Mouse (Mus musculus) midbrain, postnatal 0 days (tissue): ENCODE results near the gene Wasf3. TPM values are rescaled to one million over a fixed set of nuclear protein-coding genes. Genes with fewer than 3 reads are reported as not detected.
A peak's percentile ranks its signal among the peaks of the same experiment; 100 is the strongest.

Experiments
- ATAC-seq: fragments of 200-750 bp; cut with Nextera tagmentation; 2 replicates; pipeline ENCODE4 v1.8.0; 2017; ENCODE audit warnings: moderate number of reproducible peaks, mild to moderate bottlenecking, moderate TSS enrichment, moderate library complexity; ENCODE audit not compliant: low FRiP score
- DNase-seq: peaks from one replicate; pipeline ENCODE4 v3.0.0-alpha.2; 2015; ENCODE audit warnings: low spot score
- H3K27ac ChIP-seq: fragments of 300-500 bp; sonication (generic); 2 replicates; pipeline ENCODE4 v1.5.1; 2014; ENCODE audit warnings: low read depth, mild to moderate bottlenecking, low read length, mixed read lengths
- H3K27me3 ChIP-seq: fragments of 300-500 bp; sonication (generic); 2 replicates; pipeline ENCODE4 v1.6.1; 2014; ENCODE audit warnings: low read length, control low read depth, mixed read lengths; ENCODE audit not compliant: insufficient read depth
- H3K36me3 ChIP-seq: fragments of 300-500 bp; sonication (generic); 2 replicates; pipeline ENCODE4 v1.6.1; 2014; ENCODE audit warnings: low read length, control low read depth, mixed read lengths; ENCODE audit not compliant: insufficient read depth
- H3K4me1 ChIP-seq: fragments of 300-500 bp; sonication (generic); 2 replicates; pipeline ENCODE4 v1.6.1; 2014; ENCODE audit warnings: mild to moderate bottlenecking, control low read depth, antibody characterized with exemption, low read length, mixed read lengths; ENCODE audit not compliant: insufficient read depth
- H3K4me2 ChIP-seq: fragments of 300-500 bp; sonication (generic); 2 replicates; pipeline ENCODE4 v1.6.1; 2014; ENCODE audit warnings: low read depth, mild to moderate bottlenecking, low read length, mixed read lengths; ENCODE audit not compliant: poor library complexity, severe bottlenecking
- H3K4me3 ChIP-seq: fragments of 300-500 bp; sonication (generic); 2 replicates; pipeline ENCODE4 v1.5.1; 2014; ENCODE audit warnings: low read depth, mild to moderate bottlenecking, low read length, moderate library complexity
- H3K9ac ChIP-seq: fragments of 300-500 bp; sonication (generic); replicated peaks from 2 replicates; pipeline ENCODE4 v1.6.1; 2014; ENCODE audit warnings: mild to moderate bottlenecking, low read length, moderate library complexity, mixed read lengths; ENCODE audit not compliant: poor library complexity, severe bottlenecking
- H3K9me3 ChIP-seq: fragments of 300-500 bp; sonication (generic); 2 replicates; pipeline ENCODE4 v1.6.1; 2016; ENCODE audit warnings: low read length, control low read depth
- CTCF ChIP-seq: IDR thresholded peaks from 2 replicates; pipeline ENCODE4 v1.5.1; 2016; ENCODE audit warnings: antibody characterized with exemption, mild to moderate bottlenecking
- WGBS: fragments of 180-500 bp; shearing (Covaris S2); extraction: QIAGEN DNeasy Blood & Tissue Kit; methylation state at CpG from one replicate; pipeline ENCODE4 v1.1.7; 2014; 5-methylcytosine and 5-hydroxymethylcytosine counted together
- polyA plus RNA-seq: library from polyadenylated mRNA; unstranded; fragments of >200 nt; fragmentation: Nextera tagmentation; extraction: Ambion mirVana; gene quantifications from 2 replicates; pipeline ENCODE4 v1.2.1, GENCODE M21; 2015
- total RNA-seq: library from RNA; depleted of rRNA; stranded (reverse); fragments of >200 nt; gene quantifications from 2 replicates; pipeline ENCODE4 v1.2.3, GENCODE M21; 2014; rRNA removed

The Wasf3 gene
- total RNA-seq (40.4 and 40.7 TPM in 2 replicates), polyA plus RNA-seq (18.3 and 19.1 TPM in 2 replicates)

- Histone ChIP-seq H3K9ac (peak within 1 kb of the TSS; percentile 74), H3K4me3 (peak within 1 kb of the TSS; percentile 76), H3K36me3 (no peaks in the 10 kb centered on the region), H3K27me3 (no peaks in the 10 kb centered on the region), H3K4me1 (no peaks in the 10 kb centered on the region; the same call in 1 of the 2 replicates), H3K27ac (peak within 1 kb of the TSS; percentile 72), H3K4me2 (peak within 1 kb of the TSS; percentile 68), H3K9me3 (0 out of 2 replicates have a peak, but pooled peaks cover 3% of the 10 kb centered on the region)
- ATAC-seq (peak; percentile 98), DNase-seq (peak; percentile 92)
- peak; percentile 51 for TF ChIP-seq CTCF
- WGBS, result under 1% methylated on average over 44 of the region's 66 CpGs
These were observed at the start of gene Wasf3 for GRCm38 (mm10) chr5:146384935-146385591. Wasf3 (plus strand) TSS chr5:146384985.

GRCm38 (mm10) chr5:146338064-146338463, 46.7 kb upstream of the Wasf3 start:
- H3K27ac ChIP-seq, result no peak overlapping the region
- no peak overlapping the region for H3K4me2 ChIP-seq
- no peak overlapping the region for H3K4me3 ChIP-seq
- no peak overlapping the region for H3K9ac ChIP-seq
- ATAC-seq (no peak), DNase-seq (no peak)
- H3K27me3 ChIP-seq, result no peaks in the 10 kb centered on the region
- no peaks in the 10 kb centered on the region for H3K36me3 ChIP-seq
- 61% methylated on average over 9 of the region's 9 CpGs for WGBS
- no peaks in the 10 kb centered on the region for H3K4me1 ChIP-seq
- TF ChIP-seq CTCF, result no peak
- H3K9me3 ChIP-seq, result no peaks in the 10 kb centered on the region

DNA sequence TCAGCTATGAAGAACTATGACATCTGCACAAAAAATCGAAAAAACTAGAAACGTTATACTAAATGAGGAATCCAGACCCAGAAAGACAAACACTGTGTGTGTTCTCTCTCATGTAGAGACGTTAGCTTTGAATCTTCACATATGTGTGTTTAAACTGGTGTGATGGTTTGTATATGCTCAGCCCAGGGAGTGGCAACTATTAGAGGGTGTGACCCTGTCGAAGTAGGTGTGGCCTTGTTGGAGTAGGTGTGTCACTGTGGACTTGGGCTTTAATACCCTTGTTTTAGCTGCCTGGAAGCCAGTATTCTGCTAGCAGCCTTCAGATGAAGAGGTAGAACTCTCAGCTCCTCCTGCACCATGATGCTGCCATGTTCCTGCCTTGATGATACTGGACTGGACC, 44.7 kb upstream of the Wasf3 start:
- Histone ChIP-seq H3K36me3 (no peaks in the 10 kb centered on the region), H3K9ac (no peak overlapping the region), H3K4me3 (no peak overlapping the region), H3K9me3 (no peaks in the 10 kb centered on the region), H3K4me2 (no peak overlapping the region), H3K27me3 (no peaks in the 10 kb centered on the region), H3K4me1 (no peaks in the 10 kb centered on the region), H3K27ac (no peak overlapping the region)
- TF ChIP-seq CTCF, result no peak
- ATAC-seq (no peak), DNase-seq (no peak)
- WGBS, result 85% methylated on average over 4 of the region's 4 CpGs

- DNase-seq (no peak), ATAC-seq (no peak)
- no peak overlapping the region for H3K27ac ChIP-seq
- no peaks in the 10 kb centered on the region for H3K27me3 ChIP-seq
- 86% methylated on average over 12 of the region's 12 CpGs for WGBS
- H3K36me3 ChIP-seq, result no peaks in the 10 kb centered on the region
- no peak overlapping the region for H3K4me3 ChIP-seq
- H3K9me3 ChIP-seq, result no peaks in the 10 kb centered on the region
- no peak for TF ChIP-seq CTCF
- no peaks in the 10 kb centered on the region for H3K4me1 ChIP-seq
- H3K4me2 ChIP-seq, result no peak overlapping the region
- H3K9ac ChIP-seq, result no peak overlapping the region
These were observed 39.7 kb upstream of the Wasf3 start for GRCm38 (mm10) chr5:146344911-146345686.

DNA sequence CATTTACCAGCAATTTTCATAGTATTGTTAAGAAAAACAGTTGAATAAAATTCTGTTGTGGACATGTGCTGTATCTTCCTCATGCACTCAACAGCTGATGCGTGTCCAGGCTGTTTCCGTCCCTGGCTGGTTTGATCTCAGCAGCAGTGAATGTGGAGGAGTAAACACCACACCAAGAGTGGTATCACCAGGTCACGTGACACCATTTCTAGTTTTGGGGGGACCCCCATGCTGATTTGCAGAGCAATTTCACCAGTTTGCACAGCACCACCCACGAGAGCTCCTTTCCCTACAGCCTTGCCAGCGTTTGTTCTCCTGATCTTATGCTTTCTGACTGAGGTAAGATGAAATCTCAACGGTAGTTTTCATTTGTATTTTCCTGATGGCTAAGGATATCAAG, 37.7 kb upstream of the Wasf3 start:
- Histone ChIP-seq H3K27ac (no peak overlapping the region), H3K4me1 (no peaks in the 10 kb centered on the region), H3K9ac (no peak overlapping the region), H3K27me3 (no peaks in the 10 kb centered on the region), H3K4me2 (no peak overlapping the region), H3K36me3 (no peaks in the 10 kb centered on the region), H3K4me3 (no peak overlapping the region), H3K9me3 (no peaks in the 10 kb centered on the region)
- 84% methylated on average over 6 of the region's 6 CpGs for WGBS
- no peak for DNase-seq
- TF ChIP-seq CTCF, result no peak
- no peak for ATAC-seq

DNA sequence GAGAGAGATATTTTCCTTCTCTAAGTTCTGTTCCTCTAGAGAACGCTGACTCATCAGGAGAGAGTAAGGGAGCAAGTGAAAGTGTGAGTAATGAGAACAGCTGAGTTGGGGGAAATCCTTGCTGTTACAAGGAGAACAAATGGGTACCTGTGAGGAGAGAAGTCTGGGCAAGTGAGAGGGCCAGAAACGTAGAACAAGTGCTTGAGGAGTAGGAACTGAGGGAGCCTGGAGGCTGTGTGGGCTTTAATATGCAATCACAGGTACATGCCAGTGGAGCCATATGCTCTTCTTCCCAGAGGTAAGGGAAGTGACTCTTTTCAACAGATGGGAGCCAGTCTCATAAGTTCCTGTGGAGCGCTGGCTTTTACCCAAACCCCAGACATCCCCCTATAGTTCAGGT, 35.6 kb upstream of the Wasf3 start:
- Histone ChIP-seq H3K27me3 (no peaks in the 10 kb centered on the region), H3K4me3 (no peak overlapping the region), H3K9me3 (no peaks in the 10 kb centered on the region), H3K4me1 (no peaks in the 10 kb centered on the region), H3K9ac (no peak overlapping the region), H3K27ac (no peak overlapping the region), H3K4me2 (no peak overlapping the region), H3K36me3 (no peaks in the 10 kb centered on the region)
- ATAC-seq, result no peak
- no peak for DNase-seq
- no peak for TF ChIP-seq CTCF
- 76% methylated on average over 3 of the region's 3 CpGs for WGBS
